Mouse (Mus musculus) embryo, embryonic 11 days (tissue): ENCODE measurements around the gene Usp3.

Experiments used
- DNase-seq: peaks from one replicate; pipeline ENCODE4 v3.0.0-alpha.2; 2015

Usp3 gene

DNA sequence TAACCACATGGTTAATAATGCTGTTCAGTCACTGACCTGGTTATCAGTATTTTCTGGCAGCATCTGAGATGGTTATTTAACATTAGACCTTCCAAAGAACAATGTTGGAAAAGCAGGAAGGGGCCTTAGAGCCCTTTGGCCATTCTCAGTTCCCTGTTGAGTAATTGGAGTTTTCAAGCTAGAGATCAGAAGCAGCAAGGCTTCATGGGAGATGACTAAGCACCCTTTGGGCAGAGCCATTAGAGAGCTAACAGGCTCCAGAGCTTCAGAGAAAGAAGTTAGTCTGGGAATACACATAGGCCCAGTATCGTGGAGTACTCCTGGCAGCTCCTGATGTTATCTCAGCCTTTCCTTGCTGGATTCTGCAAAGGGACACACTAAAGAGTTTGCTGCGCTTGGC is 8.1 kb upstream of the Usp3 start:
- DNase-seq: no peak

DNA sequence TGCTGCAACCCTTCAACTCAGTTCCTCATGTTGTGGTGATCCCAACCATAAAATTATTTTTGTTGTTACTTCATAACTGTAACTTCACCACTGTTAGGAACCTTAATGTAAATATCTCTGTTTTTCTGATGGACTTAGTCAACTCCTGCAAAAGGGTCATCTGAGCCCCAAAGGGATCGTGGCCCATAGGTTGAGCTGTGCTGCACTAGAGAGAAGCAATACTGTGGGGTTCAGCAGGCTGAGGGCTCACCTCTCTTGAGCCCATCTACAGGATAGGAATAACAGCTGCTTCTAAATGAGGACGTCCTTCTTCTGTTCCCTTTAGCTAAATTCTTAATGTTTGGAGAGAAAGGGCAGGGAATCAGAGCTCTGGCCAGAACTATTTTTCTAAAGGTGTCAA is 7.6 kb upstream of the Usp3 start:
- DNase-seq: no peak

DNA sequence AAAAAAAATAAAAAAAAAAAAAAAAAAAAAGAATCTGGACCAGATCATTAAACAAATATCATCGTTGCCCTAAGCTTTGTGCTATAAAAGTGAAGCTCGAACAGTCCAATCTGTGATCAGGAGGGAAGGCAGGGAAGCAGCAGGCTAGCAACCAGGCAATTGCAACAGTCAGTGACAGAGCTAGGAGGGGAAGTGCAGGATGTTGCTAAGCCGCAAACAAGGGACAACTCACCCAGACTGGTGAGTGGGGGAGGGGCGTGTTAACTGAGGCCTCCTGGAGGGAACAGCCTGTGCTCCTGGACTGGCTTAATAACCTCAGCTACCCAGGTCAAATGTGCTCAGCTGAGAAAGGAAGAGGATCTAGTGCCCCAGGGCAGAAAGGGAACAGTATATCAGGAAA is 6.6 kb upstream of the Usp3 start:
- DNase-seq: peak; percentile 77

DNA sequence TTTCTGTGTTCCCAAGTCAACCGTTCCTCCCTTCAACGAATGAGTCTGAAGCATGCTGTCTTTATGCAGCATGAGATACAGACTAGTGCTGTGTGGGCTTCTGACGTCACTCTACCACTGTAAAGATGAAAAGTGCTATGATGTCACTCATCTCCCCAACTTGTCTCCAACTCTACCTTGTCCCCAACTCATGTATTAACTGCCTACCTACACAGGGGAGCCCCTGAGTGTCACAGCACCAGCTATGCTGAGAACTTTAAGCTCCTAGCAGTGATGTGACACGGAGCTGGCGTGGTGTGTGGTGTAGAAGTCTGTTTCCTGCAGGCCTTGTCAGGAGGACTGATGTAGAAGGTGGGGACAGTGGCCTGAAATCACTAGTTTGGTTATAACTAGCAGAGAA is 5.7 kb upstream of the Usp3 start:
- no peak for DNase-seq

DNA sequence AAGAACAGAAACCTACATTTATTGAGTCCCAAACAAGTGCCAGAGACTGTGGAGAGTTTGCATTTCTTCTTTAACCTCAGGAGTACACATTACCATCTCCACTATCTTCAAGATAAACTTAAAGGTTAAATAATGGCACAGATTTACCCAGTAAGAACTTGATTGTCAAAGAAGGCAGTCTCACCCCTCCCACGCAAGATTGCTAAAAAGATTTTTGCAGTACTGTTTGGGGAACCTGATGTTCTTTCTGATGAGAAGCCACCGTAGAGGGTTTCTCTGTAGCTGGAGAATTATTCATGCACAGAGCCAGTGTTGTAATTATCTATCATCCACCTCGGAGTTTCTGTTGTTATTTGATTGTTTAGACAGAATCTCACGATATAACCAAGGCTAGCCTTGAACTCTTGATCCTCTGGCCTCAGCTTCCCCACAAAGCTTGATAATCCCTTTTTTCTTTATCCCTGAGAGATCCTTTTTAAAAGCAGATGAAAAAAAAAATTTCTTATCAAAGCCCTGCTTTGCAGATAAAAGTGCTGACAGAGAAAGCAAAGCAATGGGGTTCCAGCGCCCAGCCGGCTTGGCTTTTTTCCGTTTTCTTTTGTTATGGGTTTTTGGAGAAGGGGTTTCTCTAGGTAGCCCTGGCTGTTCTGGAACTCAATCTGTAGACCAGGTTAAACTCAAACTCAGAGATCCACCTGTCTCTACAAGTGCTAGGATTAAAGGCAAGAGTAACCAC is 4.7 kb upstream of the Usp3 start:
- DNase-seq: no peak

DNA sequence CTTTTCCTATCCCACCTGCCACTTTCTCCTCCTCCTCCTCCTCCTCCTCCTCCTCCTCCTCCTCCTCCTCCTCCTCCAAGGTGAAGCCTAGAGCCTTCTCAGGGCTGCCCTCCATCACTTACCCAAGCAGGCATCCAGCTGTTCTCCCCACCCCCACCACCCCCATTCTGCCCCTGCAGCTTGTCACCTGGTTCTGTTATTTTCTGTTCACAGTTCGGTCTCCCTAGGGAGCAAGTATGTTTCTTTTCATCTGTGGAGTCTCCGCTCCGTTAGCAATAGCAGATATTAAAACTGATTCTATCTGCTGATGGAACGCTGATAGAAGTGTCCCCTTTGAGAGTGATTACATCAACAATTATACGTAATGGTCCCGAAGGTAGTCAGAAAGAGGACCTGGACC is 4.1 kb upstream of the Usp3 start:
- no peak for DNase-seq

GRCm38 (mm10) chr9:66595722-66596675 is 3.1 kb upstream of the Usp3 start:
- DNase-seq: no peak

GRCm38 (mm10) chr9:66594061-66594460 is 1.1 kb upstream of the Usp3 start:
- DNase-seq: no peak

- no peak for DNase-seq
Observed at GRCm38 (mm10) chr9:66593613-66593969, 649 bp upstream of the Usp3 start.

- DNase-seq: peak; percentile 75
Observed at GRCm38 (mm10) chr9:66591851-66592645, 894 bp downstream of the Usp3 start.

DNA sequence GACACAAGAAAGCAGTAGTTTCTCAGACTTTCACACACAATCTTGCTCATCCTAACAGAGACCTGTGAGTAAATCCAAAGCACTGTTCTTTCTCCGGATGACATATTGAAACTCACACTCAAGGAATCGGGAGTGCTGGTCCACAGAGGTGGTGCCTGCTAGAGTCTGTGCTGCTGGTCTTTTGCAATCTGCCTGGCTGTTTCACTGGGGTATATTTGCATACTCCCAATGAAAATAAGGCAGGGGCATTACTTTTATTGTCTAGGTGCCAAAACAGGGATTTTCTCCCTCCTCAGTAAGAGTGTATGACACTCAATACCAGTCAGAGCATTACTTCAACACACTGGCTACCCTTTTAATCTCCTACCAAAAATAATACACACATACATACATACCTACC is 2.9 kb downstream of the Usp3 start:
- no peak for DNase-seq

GRCm38 (mm10) chr9:66587016-66587415 is 5.9 kb downstream of the Usp3 start:
- DNase-seq: no peak

DNA sequence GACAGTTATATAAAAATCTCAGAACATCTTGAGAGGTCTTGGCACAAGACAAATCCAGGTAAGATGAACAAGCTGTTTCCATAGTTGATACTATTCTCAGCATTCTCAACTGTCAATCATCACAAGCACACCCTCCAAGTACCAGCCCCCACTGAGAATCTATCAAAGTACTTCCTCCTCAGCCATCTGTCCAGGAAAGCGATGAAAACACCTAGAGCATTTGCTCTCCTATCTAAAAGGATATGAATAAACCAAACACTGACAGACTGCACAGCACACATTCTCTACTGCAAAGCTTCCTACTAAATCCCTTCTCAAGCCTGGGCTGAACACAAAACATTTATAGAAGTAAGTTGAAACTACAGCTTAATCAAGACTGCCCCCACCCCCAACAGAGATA is 6.4 kb downstream of the Usp3 start:
- DNase-seq: no peak

- DNase-seq: no peak
Observed at GRCm38 (mm10) chr9:66585191-66585590, 7.8 kb downstream of the Usp3 start.

DNA sequence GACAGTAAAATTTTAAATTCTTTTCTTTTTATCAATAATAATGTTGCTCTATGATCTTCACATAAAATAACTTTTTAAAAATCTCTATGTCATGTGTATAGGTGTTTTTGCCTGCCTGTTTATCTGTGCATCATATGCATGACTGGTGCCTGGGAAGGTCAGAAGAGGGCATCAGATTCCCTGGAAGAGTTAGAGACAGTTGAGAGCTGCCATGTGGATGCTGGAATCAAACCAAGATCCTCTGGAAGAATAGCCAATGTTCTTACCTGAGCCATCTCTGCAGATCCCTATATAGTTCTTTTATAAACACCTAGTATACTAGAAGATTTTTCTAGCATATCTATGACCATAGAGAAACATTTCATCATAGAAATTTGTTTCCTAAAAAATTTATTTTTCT is 8.8 kb downstream of the Usp3 start:
- no peak for DNase-seq

DNA sequence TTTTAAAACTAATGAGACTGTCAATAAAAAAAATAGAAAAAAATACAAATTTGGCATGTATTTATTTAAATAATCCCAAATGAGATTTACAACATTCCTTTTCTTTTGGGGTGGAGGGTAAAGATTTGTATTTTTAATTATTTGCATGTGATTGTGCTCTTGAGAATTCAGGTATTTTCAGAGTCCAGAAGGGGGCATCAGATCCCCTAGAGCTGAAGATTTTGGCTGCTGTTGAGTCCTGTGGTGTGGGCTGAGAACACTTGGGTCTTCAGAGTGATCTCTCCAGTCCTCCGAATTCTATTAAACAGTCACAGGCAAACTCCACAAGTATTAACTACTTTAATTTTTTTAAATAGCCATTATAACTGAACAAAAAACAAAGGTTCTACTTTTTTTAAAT is 9.7 kb downstream of the Usp3 start:
- no peak for DNase-seq

DNA sequence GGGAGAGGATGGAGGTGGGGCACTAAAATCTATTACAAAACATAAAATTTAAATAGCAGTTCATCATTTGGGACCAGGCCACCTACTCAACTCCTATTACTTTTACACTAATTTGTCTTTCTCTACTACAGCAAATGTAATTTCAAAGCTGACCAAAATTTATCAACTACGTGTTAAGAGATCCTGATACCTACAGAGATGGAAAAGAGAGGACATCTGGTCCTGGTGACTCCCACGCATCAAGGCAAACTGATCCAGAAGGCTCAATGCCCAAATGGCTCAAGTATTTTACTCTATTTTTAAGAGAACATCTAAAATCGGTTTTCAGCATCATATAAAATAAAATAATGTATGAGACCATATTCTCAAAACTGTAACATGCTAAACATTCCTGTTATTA is 11.2 kb downstream of the Usp3 start:
- no peak for DNase-seq

DNA sequence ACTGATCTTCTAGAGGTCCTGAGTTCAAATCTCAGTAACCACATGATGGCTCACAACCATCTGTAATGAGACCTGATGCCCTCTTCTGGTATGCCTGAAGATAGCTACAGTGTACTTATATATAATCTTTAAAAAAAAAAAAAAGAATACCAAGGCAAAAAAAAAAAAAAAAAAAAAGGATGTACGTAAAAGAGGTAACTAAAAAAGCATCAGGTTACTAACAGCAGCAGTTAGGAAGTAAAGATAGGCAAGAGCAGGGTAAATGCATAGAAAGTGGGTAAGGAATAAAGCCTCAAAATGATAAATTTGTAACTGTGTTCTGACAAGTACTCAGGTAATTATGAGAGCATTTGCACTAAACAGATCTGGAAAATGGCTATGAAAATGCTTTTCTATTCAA is 12.2 kb downstream of the Usp3 start:
- DNase-seq: no peak

DNA sequence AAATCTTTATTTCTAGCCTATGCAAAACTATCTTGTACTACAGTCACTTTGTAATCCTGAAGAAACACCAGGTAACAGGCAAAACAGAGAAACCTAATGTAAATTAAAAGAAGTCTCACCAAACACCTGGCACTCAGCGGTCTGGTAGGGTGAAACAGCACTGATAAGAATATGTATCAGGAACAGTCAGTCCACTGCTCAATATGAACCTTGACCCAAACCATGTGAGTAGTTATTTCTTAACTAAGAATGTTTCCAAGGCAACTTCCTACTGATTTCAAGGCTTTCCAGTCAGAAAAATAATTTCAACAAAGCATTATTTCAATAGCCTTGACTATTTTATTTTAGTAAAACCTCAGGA is 17.1 kb downstream of the Usp3 start:
- DNase-seq: no peak

GRCm38 (mm10) chr9:66575041-66575877 is 17.7 kb downstream of the Usp3 start:
- no peak for DNase-seq

DNA sequence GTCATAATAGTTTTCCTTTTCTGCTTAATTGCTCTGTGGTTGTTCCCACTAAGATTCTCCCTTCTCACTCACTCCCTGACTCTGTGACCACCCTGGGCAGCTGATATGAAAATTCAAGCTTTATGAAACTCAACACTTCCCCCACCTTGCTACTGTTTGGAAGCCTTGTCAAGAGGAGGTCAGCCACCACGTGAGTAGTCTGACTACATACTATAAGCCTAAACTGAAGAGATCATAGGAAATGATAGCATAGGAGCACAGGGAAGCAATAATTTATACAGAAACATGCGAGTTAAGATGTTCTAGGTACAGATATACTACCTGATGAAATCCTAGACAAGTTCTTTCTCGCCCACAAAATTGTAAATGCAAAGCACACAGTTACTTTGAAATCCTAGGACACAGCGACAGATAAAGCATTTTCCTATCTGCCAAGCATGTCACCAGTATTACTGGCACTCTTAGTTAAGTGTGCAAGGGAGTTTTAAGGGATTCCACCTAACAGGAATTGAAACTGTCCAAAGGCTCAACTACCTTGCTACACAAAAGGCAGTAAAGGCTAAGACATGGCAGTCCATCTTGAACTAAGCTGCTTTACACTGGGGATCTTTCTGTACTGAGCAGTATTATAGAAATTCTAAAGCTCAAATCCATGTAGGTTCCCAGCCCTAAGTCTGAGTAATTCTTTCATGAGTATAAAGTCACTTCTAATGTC is 20.8 kb downstream of the Usp3 start:
- no peak for DNase-seq

DNA sequence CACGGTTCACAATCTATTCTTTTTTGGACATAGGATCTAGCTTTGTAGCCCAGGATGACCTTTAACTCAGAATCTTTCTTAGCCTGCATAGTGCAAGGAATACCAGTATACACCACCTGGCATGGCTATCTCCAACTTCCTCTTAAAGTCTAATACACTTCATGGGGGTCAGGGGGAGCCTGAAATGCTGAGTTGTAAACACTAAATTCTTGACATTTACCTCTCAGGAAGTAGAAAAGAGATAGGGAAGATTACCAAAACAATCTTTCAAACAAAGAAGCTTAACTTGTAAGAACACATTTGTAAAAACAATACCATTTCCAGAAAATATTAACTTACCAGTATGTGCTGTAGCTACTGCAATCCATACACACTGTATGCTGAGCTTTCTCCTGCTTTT is 30.7 kb downstream of the Usp3 start:
- DNase-seq: no peak
